Mouse (Mus musculus) heart, adult 2 months (tissue): ENCODE data around the gene Trim72.

Experiments
- CTCF ChIP-seq: fragments of 200-600 bp; IDR thresholded peaks from 2 replicates; pipeline ENCODE4 v1.8.1; 2022; ENCODE audit warnings: antibody characterized with exemption, mild to moderate bottlenecking, moderate library complexity
- EP300 ChIP-seq: fragments of 200-500 bp; IDR thresholded peaks from 2 replicates; pipeline ENCODE4 v1.6.1; 2011; ENCODE audit warnings: low read depth, low read length, control low read depth; ENCODE audit not compliant: insufficient read depth
- POLR2A ChIP-seq: fragments of 200-500 bp; IDR thresholded peaks from 2 replicates; pipeline ENCODE4 v1.6.1; 2011; ENCODE audit warnings: mild to moderate bottlenecking, low read depth, low read length, control low read depth; ENCODE audit not compliant: insufficient read depth

- TF ChIP-seq POLR2A = no peak
- TF ChIP-seq CTCF = no peak
- TF ChIP-seq EP300 = no peak
These were observed 9.4 kb downstream of the Trim72 start for GRCm38 (mm10) chr7:128013116-128013515.
